Mouse (Mus musculus) hindbrain, embryonic 13.5 days (tissue): ENCODE measurements around the gene Esp36. TPM values are rescaled to one million over a fixed set of nuclear protein-coding genes. Genes with fewer than 3 reads are reported as not detected.
"Not testable (repeated sequence)": the region's sequence is repeated elsewhere in the genome, so short reads cannot be mapped to it uniquely, and the experiment has no call there.

Source experiments
- ATAC-seq: fragments of 200-750 bp; cut with Nextera tagmentation; 2 replicates; pipeline ENCODE4 v1.8.0; 2017; ENCODE audit warnings: moderate TSS enrichment; ENCODE audit not compliant: low FRiP score
- H3K27ac ChIP-seq: fragments of 300-500 bp; sonication (generic); 2 replicates; pipeline ENCODE4 v1.5.1; 2015; ENCODE audit warnings: inconsistent platforms, mild to moderate bottlenecking, moderate library complexity
- H3K27me3 ChIP-seq: fragments of 300-500 bp; sonication (generic); 2 replicates; pipeline ENCODE4 v1.6.1; 2015; ENCODE audit warnings: mild to moderate bottlenecking, inconsistent platforms
- H3K36me3 ChIP-seq: fragments of 300-500 bp; sonication (generic); 2 replicates; pipeline ENCODE4 v1.6.1; 2015; ENCODE audit warnings: mild to moderate bottlenecking, inconsistent platforms
- H3K4me1 ChIP-seq: fragments of 300-500 bp; sonication (generic); replicated peaks from 2 replicates; pipeline ENCODE4 v1.6.1; 2015; ENCODE audit warnings: inconsistent platforms
- H3K4me2 ChIP-seq: fragments of 300-500 bp; sonication (generic); 2 replicates; pipeline ENCODE4 v1.6.1; 2015; ENCODE audit warnings: inconsistent platforms, mild to moderate bottlenecking, moderate library complexity
- H3K4me3 ChIP-seq: fragments of 300-500 bp; sonication (generic); 2 replicates; pipeline ENCODE4 v1.5.1; 2015; ENCODE audit warnings: mild to moderate bottlenecking, inconsistent platforms
- H3K9ac ChIP-seq: fragments of 300-500 bp; sonication (generic); 2 replicates; pipeline ENCODE4 v1.6.1; 2015; ENCODE audit warnings: mild to moderate bottlenecking, inconsistent platforms
- H3K9me3 ChIP-seq: fragments of 300-500 bp; sonication (generic); 2 replicates; pipeline ENCODE4 v1.6.1; 2016; ENCODE audit warnings: inconsistent platforms
- WGBS: fragments of 180-500 bp; shearing (Covaris S2); methylation state at CpG from one replicate; pipeline ENCODE4 v1.1.7; 2015; 5-methylcytosine and 5-hydroxymethylcytosine counted together
- polyA plus RNA-seq: library from polyadenylated mRNA; unstranded; fragments of >200 nt; fragmentation: Nextera tagmentation; extraction: Ambion mirVana; gene quantifications from 2 replicates; pipeline ENCODE4 v1.2.1, GENCODE M21; 2015

Esp36 gene
- polyA plus RNA-seq, result not detected in 2 replicates

DNA sequence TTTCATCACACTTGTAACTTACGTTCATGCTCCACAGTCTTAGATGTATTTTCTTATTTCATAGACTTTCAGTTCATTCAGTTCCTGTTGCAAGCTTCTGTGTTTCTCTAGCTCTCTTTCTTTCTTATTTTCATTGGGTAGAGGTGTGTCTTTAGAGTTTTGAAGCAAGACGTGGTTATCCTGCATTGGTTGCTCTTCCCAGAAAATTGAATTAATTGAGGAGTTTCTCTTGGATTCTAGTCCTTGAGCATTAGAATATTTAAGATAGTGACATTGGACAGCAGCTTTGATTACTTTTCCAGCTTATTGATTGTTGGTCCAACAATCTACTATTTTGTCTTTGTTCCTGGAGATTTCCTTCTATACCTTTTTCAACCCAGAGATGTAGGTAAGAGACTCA, at the start of gene Esp36:
Gene Esp36, minus strand, starts transcription at position 101 of the 400 bp plus-strand sequence.
- WGBS, result 79% methylated on average over 2 of the region's 2 CpGs
- no peak within 1 kb of the TSS for H3K4me3 ChIP-seq
- H3K27me3 ChIP-seq, result no peaks in the 10 kb centered on the region
- H3K9ac ChIP-seq, result no peak within 1 kb of the TSS
- no peak for ATAC-seq
- H3K9me3 ChIP-seq, result peaks cover 7% of the 10 kb centered on the region
- H3K4me1 ChIP-seq, result no peaks in the 10 kb centered on the region
- H3K27ac ChIP-seq, result no peak within 1 kb of the TSS
- no peak within 1 kb of the TSS for H3K4me2 ChIP-seq
- no peaks in the 10 kb centered on the region for H3K36me3 ChIP-seq

DNA sequence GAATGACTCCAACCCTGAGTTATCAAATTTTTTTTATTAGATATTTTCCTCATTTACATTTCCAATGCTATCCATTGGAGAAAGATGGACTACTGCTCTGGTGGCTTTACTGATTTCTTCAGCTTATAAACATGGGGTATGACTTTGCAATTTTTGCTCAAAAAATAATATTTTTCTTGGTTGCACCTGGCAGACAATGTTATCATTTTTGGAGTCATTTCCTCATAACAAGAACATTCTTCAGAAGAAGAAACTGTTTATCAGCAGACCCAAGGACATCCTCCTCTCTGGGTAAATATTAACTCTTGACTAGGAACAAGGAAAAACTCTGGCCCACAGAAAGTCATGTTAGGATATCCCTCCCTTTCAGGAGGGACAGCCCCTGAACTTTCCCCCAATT, 36.2 kb upstream of the Esp36 start:
- H3K4me3 ChIP-seq, H3K27me3 ChIP-seq, H3K4me1 ChIP-seq, ATAC-seq, H3K4me2 ChIP-seq, H3K9ac ChIP-seq, H3K36me3 ChIP-seq, H3K27ac ChIP-seq: not testable (repeated sequence)
- peaks cover 16% of the 10 kb centered on the region; the same call in 1 of the 2 replicates for H3K9me3 ChIP-seq

DNA sequence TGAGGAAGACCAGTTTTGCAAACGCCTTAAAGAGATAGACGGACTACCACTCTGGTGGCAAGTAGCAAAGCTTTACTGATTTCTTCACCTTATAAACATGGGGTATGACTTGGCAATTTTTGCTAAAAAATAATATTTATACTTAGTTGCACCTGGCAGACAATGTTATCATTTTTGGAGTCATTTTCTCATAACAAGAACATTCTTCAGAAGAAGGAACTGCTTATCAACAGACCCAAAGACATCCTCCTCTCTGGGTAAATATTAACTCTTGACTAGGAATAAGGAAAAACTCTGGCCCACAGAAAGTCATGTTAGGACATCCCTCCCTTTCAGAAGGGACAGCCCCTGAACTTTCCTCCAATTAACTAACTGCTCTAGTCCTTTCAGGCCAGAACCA, 30.7 kb upstream of the Esp36 start:
- WGBS, result 97% methylated on average over 2 of the region's 2 CpGs
- Histone ChIP-seq H3K4me2 (no peak overlapping the region), H3K4me1 (no peaks in the 10 kb centered on the region), H3K9me3 (peaks cover 6% of the 10 kb centered on the region; the same call in 1 of the 2 replicates), H3K4me3 (no peak overlapping the region), H3K9ac (no peak overlapping the region), H3K27me3 (no peaks in the 10 kb centered on the region), H3K36me3 (no peaks in the 10 kb centered on the region), H3K27ac (no peak overlapping the region)
- no peak for ATAC-seq

DNA sequence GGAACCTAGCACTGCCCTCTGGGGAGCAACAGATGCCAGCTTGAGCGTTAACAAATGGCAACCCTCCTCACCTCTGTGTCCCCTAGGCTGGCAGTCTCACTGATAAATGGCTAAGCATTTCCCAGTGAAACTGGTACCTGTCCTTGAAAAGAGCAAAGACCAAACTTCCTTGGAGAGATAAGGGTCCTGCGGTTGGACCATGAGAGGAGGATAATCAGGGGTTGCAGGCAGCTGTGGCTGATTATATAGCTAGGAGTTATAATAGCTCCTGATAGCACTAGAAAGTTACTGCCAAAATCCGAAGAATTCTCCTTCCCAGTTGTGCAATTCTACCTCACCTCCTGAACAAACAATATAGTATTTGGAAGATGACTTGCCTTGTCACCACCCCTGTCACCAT, 13.8 kb downstream of the Esp36 start:
- Histone ChIP-seq H3K36me3 (no peaks in the 10 kb centered on the region), H3K9ac (no peak overlapping the region), H3K4me1 (no peaks in the 10 kb centered on the region), H3K9me3 (peaks cover 13% of the 10 kb centered on the region; the same call in 1 of the 2 replicates), H3K4me3 (no peak overlapping the region), H3K27me3 (no peaks in the 10 kb centered on the region), H3K27ac (no peak overlapping the region), H3K4me2 (no peak overlapping the region)
- ATAC-seq, result no peak
- WGBS, result 83% methylated on average over 3 of the region's 3 CpGs

DNA sequence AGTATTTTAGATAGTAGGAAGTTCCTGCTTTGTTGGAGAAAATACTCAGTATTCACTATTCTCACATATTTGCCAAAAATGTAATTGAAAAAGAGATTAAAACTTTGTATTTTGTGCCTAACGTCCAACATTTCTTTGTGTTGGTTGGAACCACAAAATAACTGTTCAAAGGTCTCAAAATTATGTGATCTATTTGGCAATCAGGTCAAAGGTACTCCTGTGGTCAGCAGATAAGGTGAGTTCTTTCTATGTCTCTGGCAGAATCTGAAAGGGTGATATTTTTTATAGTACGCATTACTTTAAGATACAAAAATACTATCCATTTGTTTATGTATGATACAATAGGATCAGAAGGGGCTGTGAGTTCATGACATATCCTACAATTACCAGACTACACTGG, 28.2 kb downstream of the Esp36 start:
- Histone ChIP-seq H3K27ac (no peak overlapping the region), H3K9me3 (no peaks in the 10 kb centered on the region), H3K4me1 (no peaks in the 10 kb centered on the region), H3K27me3 (no peaks in the 10 kb centered on the region), H3K36me3 (no peaks in the 10 kb centered on the region), H3K4me3 (no peak overlapping the region), H3K9ac (no peak overlapping the region), H3K4me2 (no peak overlapping the region)
- no peak for ATAC-seq
- 67% methylated on average over 2 of the region's 2 CpGs for WGBS

Other genes starting within 250 kb of the Esp36 start
- gene Olfr134, start 248.8 kb downstream of the Esp36 start, polyA plus RNA-seq, result not detected in 2 replicates
- gene Olfr135, start 215.8 kb downstream of the Esp36 start, polyA plus RNA-seq, result not detected in 2 replicates
- not detected in 2 replicates for gene Olfr138, start 159.2 kb downstream of the Esp36 start, polyA plus RNA-seq
- gene Olfr137, start 112.6 kb downstream of the Esp36 start, polyA plus RNA-seq, result not detected in 2 replicates
- not detected in 2 replicates for gene Olfr136, start 90.4 kb downstream of the Esp36 start, polyA plus RNA-seq
- not detected in 2 replicates for gene Esp34, start 134.0 kb upstream of the Esp36 start, polyA plus RNA-seq
- gene Esp31, start 219.3 kb upstream of the Esp36 start, polyA plus RNA-seq, result not detected in 2 replicates